Mouse (Mus musculus) midbrain, embryonic 16.5 days (tissue): ENCODE data around the gene Slc25a44. TPM values are rescaled to one million over a fixed set of nuclear protein-coding genes. Genes with fewer than 3 reads are reported as not detected.

Experiments
- ATAC-seq: fragments of 200-750 bp; cut with Nextera tagmentation; 2 replicates; pipeline ENCODE4 v1.8.0; 2017; ENCODE audit warnings: moderate TSS enrichment
- H3K27ac ChIP-seq: fragments of 300-500 bp; sonication (generic); 2 replicates; pipeline ENCODE4 v1.5.1; 2014; ENCODE audit warnings: mild to moderate bottlenecking, low read length, mixed read lengths
- H3K27me3 ChIP-seq: fragments of 300-500 bp; sonication (generic); 2 replicates; pipeline ENCODE4 v1.6.1; 2014; ENCODE audit warnings: low read depth, low read length, mixed read lengths; ENCODE audit not compliant: control insufficient read depth, insufficient read depth
- H3K36me3 ChIP-seq: fragments of 300-500 bp; sonication (generic); 2 replicates; pipeline ENCODE4 v1.6.1; 2014; ENCODE audit warnings: mild to moderate bottlenecking, low read length, moderate library complexity, mixed read lengths; ENCODE audit not compliant: control insufficient read depth, insufficient read depth
- H3K4me1 ChIP-seq: fragments of 300-500 bp; sonication (generic); 2 replicates; pipeline ENCODE4 v1.6.1; 2014; ENCODE audit warnings: mild to moderate bottlenecking, low read length, mixed read lengths; ENCODE audit not compliant: control insufficient read depth, insufficient read depth
- H3K4me2 ChIP-seq: fragments of 300-500 bp; sonication (generic); 2 replicates; pipeline ENCODE4 v1.6.1; 2014; ENCODE audit warnings: mild to moderate bottlenecking, low read length, mixed read lengths
- H3K4me3 ChIP-seq: fragments of 300-500 bp; sonication (generic); 2 replicates; pipeline ENCODE4 v1.5.1; 2014; ENCODE audit warnings: low read depth, mild to moderate bottlenecking, low read length, moderate library complexity, mixed read lengths
- H3K9ac ChIP-seq: fragments of 300-500 bp; sonication (generic); 2 replicates; pipeline ENCODE4 v1.6.1; 2014; ENCODE audit warnings: low read depth, low read length, mixed read lengths
- H3K9me3 ChIP-seq: fragments of 300-500 bp; sonication (generic); replicated peaks from 2 replicates; pipeline ENCODE4 v1.6.1; 2014; ENCODE audit warnings: mild to moderate bottlenecking, low read length, mixed read lengths; ENCODE audit not compliant: control insufficient read depth, poor library complexity, severe bottlenecking
- WGBS: fragments of 180-500 bp; shearing (Covaris S2); extraction: QIAGEN DNeasy Blood & Tissue Kit; methylation state at CpG from one replicate; pipeline ENCODE4 v1.1.7; 2014; 5-methylcytosine and 5-hydroxymethylcytosine counted together
- polyA plus RNA-seq: library from polyadenylated mRNA; unstranded; fragments of >200 nt; fragmentation: Nextera tagmentation; extraction: Ambion mirVana; gene quantifications from 2 replicates; pipeline ENCODE4 v1.2.1, GENCODE M21; 2015

Gene Slc25a44
- polyA plus RNA-seq = 36.7 and 39.3 TPM in 2 replicates

GRCm38 (mm10) chr3:88424605-88425329, at the start of gene Slc25a44:
Gene Slc25a44, minus strand, starts transcription at chr3:88425139.
- no peaks in the 10 kb centered on the region for H3K27me3 ChIP-seq
- H3K9ac ChIP-seq = peak within 1 kb of the TSS; percentile 69
- H3K9me3 ChIP-seq = no peaks in the 10 kb centered on the region
- peak within 1 kb of the TSS; percentile 79 for H3K27ac ChIP-seq
- peak; percentile 96 for ATAC-seq
- H3K4me2 ChIP-seq = peak within 1 kb of the TSS; percentile 73
- WGBS = under 1% methylated on average over 35 of the region's 35 CpGs
- H3K4me3 ChIP-seq = peak within 1 kb of the TSS; percentile 66
- peaks cover 9% of the 10 kb centered on the region for H3K36me3 ChIP-seq
- peaks cover 21% of the 10 kb centered on the region for H3K4me1 ChIP-seq

GRCm38 (mm10) chr3:88473571-88473970, 48.6 kb upstream of the Slc25a44 start:
- no peaks in the 10 kb centered on the region for H3K4me1 ChIP-seq
- no peak overlapping the region for H3K4me3 ChIP-seq
- ATAC-seq = no peak
- H3K27me3 ChIP-seq = no peaks in the 10 kb centered on the region
- H3K9me3 ChIP-seq = no peaks in the 10 kb centered on the region
- no peaks in the 10 kb centered on the region for H3K36me3 ChIP-seq
- no peak overlapping the region for H3K4me2 ChIP-seq
- 100% methylated on average over 1 of the region's 1 CpGs for WGBS
- no peak overlapping the region for H3K9ac ChIP-seq
- no peak overlapping the region for H3K27ac ChIP-seq

- Histone ChIP-seq H3K36me3 (no peaks in the 10 kb centered on the region), H3K9me3 (no peaks in the 10 kb centered on the region), H3K27me3 (no peaks in the 10 kb centered on the region), H3K27ac (no peak overlapping the region), H3K9ac (no peak overlapping the region), H3K4me2 (no peak overlapping the region), H3K4me1 (no peaks in the 10 kb centered on the region), H3K4me3 (no peak overlapping the region)
- 18% methylated on average over 5 of the region's 5 CpGs for WGBS
- 0 out of 2 replicates have a peak, but pooled peaks have one; percentile 39 for ATAC-seq
These were observed 48.1 kb upstream of the Slc25a44 start for GRCm38 (mm10) chr3:88473020-88473419.

GRCm38 (mm10) chr3:88470943-88471479, 46.1 kb upstream of the Slc25a44 start:
- Histone ChIP-seq H3K4me3 (no peak overlapping the region), H3K9ac (no peak overlapping the region), H3K4me1 (no peaks in the 10 kb centered on the region), H3K27me3 (no peaks in the 10 kb centered on the region), H3K9me3 (no peaks in the 10 kb centered on the region), H3K4me2 (no peak overlapping the region), H3K36me3 (no peaks in the 10 kb centered on the region), H3K27ac (no peak overlapping the region)
- 80% methylated on average over 10 of the region's 10 CpGs for WGBS
- no peak for ATAC-seq

GRCm38 (mm10) chr3:88469466-88469865, 44.5 kb upstream of the Slc25a44 start:
- Histone ChIP-seq H3K4me2 (no peak overlapping the region), H3K27ac (no peak overlapping the region), H3K4me1 (no peaks in the 10 kb centered on the region), H3K27me3 (no peaks in the 10 kb centered on the region), H3K9me3 (no peaks in the 10 kb centered on the region), H3K9ac (no peak overlapping the region), H3K4me3 (no peak overlapping the region), H3K36me3 (no peaks in the 10 kb centered on the region)
- WGBS = 86% methylated on average over 2 of the region's 2 CpGs
- ATAC-seq = no peak

- no peak overlapping the region for H3K4me3 ChIP-seq
- no peak overlapping the region for H3K4me2 ChIP-seq
- peak; percentile 80 for ATAC-seq
- H3K9me3 ChIP-seq = no peaks in the 10 kb centered on the region
- H3K4me1 ChIP-seq = no peaks in the 10 kb centered on the region
- no peak overlapping the region; the same call in 1 of the 2 replicates for H3K27ac ChIP-seq
- H3K9ac ChIP-seq = peak overlapping the region; percentile 51; the same call in 1 of the 2 replicates
- 28% methylated on average over 16 of the region's 16 CpGs for WGBS
- H3K27me3 ChIP-seq = no peaks in the 10 kb centered on the region
- no peaks in the 10 kb centered on the region for H3K36me3 ChIP-seq
These were observed 42.3 kb upstream of the Slc25a44 start for GRCm38 (mm10) chr3:88467116-88467824.

GRCm38 (mm10) chr3:88465127-88465526, 40.2 kb upstream of the Slc25a44 start:
- Histone ChIP-seq H3K9ac (no peak overlapping the region), H3K4me3 (no peak overlapping the region), H3K4me1 (no peaks in the 10 kb centered on the region), H3K9me3 (no peaks in the 10 kb centered on the region), H3K27me3 (no peaks in the 10 kb centered on the region), H3K4me2 (no peak overlapping the region), H3K27ac (no peak overlapping the region), H3K36me3 (no peaks in the 10 kb centered on the region)
- no peak for ATAC-seq
- WGBS = 96% methylated on average over 2 of the region's 2 CpGs

- Histone ChIP-seq H3K4me3 (no peak overlapping the region), H3K4me1 (peaks cover 2% of the 10 kb centered on the region; the same call in 1 of the 2 replicates), H3K36me3 (no peaks in the 10 kb centered on the region), H3K9ac (no peak overlapping the region), H3K9me3 (no peaks in the 10 kb centered on the region), H3K27ac (no peak overlapping the region), H3K4me2 (no peak overlapping the region), H3K27me3 (no peaks in the 10 kb centered on the region)
- ATAC-seq = no peak
- 55% methylated on average over 3 of the region's 3 CpGs for WGBS
These were observed 39.5 kb upstream of the Slc25a44 start for GRCm38 (mm10) chr3:88464425-88464824.
